Mouse (Mus musculus) stomach, postnatal 0 days (tissue): ENCODE measurements around the gene Ptprg.

Experiments used
- CTCF ChIP-seq: IDR thresholded peaks from 2 replicates; pipeline ENCODE4 v1.5.1; 2016; ENCODE audit warnings: antibody characterized with exemption, low read depth, mild to moderate bottlenecking, moderate library complexity
- EP300 ChIP-seq: optimal IDR thresholded peaks from 2 replicates; pipeline ENCODE3; 2016; ENCODE audit warnings: antibody characterized with exemption

- no peak for TF ChIP-seq CTCF
- no peak for TF ChIP-seq EP300
These were observed 493.0 kb downstream of the Ptprg start for GRCm38 (mm10) chr14:12046226-12046882.
